Mouse (Mus musculus) embryonic facial prominence, embryonic 13.5 days (tissue): ENCODE results near the gene Thnsl1. TPM values are rescaled to one million over a fixed set of nuclear protein-coding genes. Genes with fewer than 3 reads are reported as not detected.
A peak's percentile ranks its signal among the peaks of the same experiment; 100 is the strongest.
"Not testable (repeated sequence)": the region's sequence is repeated elsewhere in the genome, so short reads cannot be mapped to it uniquely, and the experiment has no call there.

Source experiments
- ATAC-seq: fragments of 200-750 bp; cut with Nextera tagmentation; 2 replicates; pipeline ENCODE4 v1.8.0; 2017; ENCODE audit warnings: low read depth; ENCODE audit not compliant: insufficient number of reproducible peaks, insufficient read depth, low FRiP score, low TSS enrichment
- H3K27ac ChIP-seq: fragments of 300-500 bp; sonication (generic); 2 replicates; pipeline ENCODE4 v1.5.1; 2015; ENCODE audit warnings: moderate library complexity, mild to moderate bottlenecking, inconsistent platforms
- H3K27me3 ChIP-seq: fragments of 300-500 bp; sonication (generic); 2 replicates; pipeline ENCODE4 v1.6.1; 2015; ENCODE audit warnings: mild to moderate bottlenecking, inconsistent platforms
- H3K36me3 ChIP-seq: fragments of 300-500 bp; sonication (generic); 2 replicates; pipeline ENCODE4 v1.6.1; 2015; ENCODE audit warnings: mild to moderate bottlenecking, inconsistent platforms
- H3K4me1 ChIP-seq: fragments of 300-500 bp; sonication (generic); 2 replicates; pipeline ENCODE4 v1.6.1; 2015; ENCODE audit warnings: inconsistent platforms
- H3K4me2 ChIP-seq: fragments of 300-500 bp; sonication (generic); 2 replicates; pipeline ENCODE4 v1.6.1; 2015; ENCODE audit warnings: moderate library complexity, mild to moderate bottlenecking, inconsistent platforms
- H3K4me3 ChIP-seq: fragments of 300-500 bp; sonication (generic); 2 replicates; pipeline ENCODE4 v1.5.1; 2015; ENCODE audit warnings: mild to moderate bottlenecking, inconsistent platforms
- H3K9ac ChIP-seq: fragments of 300-500 bp; sonication (generic); 2 replicates; pipeline ENCODE4 v1.6.1; 2015; ENCODE audit warnings: mild to moderate bottlenecking, inconsistent platforms
- H3K9me3 ChIP-seq: fragments of 300-500 bp; sonication (generic); 2 replicates; pipeline ENCODE4 v1.6.1; 2016; ENCODE audit warnings: inconsistent platforms
- WGBS: fragments of 180-500 bp; shearing (Covaris S2); methylation state at CpG from one replicate; pipeline ENCODE4 v1.1.7; 2015; ENCODE audit warnings: mixed read lengths; 5-methylcytosine and 5-hydroxymethylcytosine counted together
- polyA plus RNA-seq: library from polyadenylated mRNA; unstranded; fragments of >200 nt; fragmentation: Nextera tagmentation; extraction: Ambion mirVana; gene quantifications from 2 replicates; pipeline ENCODE4 v1.2.1, GENCODE M21; 2015

The Thnsl1 gene
- polyA plus RNA-seq, 1 experiment from 2014 or later = 6.5 TPM

- H3K4me2 ChIP-seq, ATAC-seq, H3K4me1 ChIP-seq, H3K36me3 ChIP-seq, H3K9ac ChIP-seq, H3K27ac ChIP-seq, H3K9me3 ChIP-seq, H3K27me3 ChIP-seq, H3K4me3 ChIP-seq: not testable (repeated sequence)
- 75% methylated on average over 4 of the region's 6 CpGs for WGBS
These were observed 38.6 kb downstream of the Thnsl1 start for GRCm38 (mm10) chr2:21244104-21244503.

GRCm38 (mm10) chr2:21244986-21245385, 39.5 kb downstream of the Thnsl1 start:
- Histone ChIP-seq H3K9ac (no peak overlapping the region), H3K27me3 (no peaks in the 10 kb centered on the region), H3K9me3 (no peaks in the 10 kb centered on the region), H3K4me3 (no peak overlapping the region), H3K4me1 (no peaks in the 10 kb centered on the region), H3K36me3 (no peaks in the 10 kb centered on the region), H3K4me2 (no peak overlapping the region), H3K27ac (no peak overlapping the region)
- WGBS = 81% methylated on average over 4 of the region's 4 CpGs
- ATAC-seq = no peak

GRCm38 (mm10) chr2:21245477-21246102, 40.1 kb downstream of the Thnsl1 start:
- Histone ChIP-seq H3K9ac (no peak overlapping the region), H3K4me3 (no peak overlapping the region), H3K9me3 (no peaks in the 10 kb centered on the region), H3K4me2 (no peak overlapping the region), H3K27me3 (no peaks in the 10 kb centered on the region), H3K27ac (no peak overlapping the region), H3K36me3 (no peaks in the 10 kb centered on the region), H3K4me1 (no peaks in the 10 kb centered on the region)
- 71% methylated on average over 2 of the region's 2 CpGs for WGBS
- no peak for ATAC-seq

- Histone ChIP-seq H3K9me3 (no peaks in the 10 kb centered on the region), H3K27me3 (no peaks in the 10 kb centered on the region), H3K9ac (no peak overlapping the region), H3K4me2 (no peak overlapping the region), H3K4me3 (no peak overlapping the region), H3K4me1 (no peaks in the 10 kb centered on the region), H3K27ac (no peak overlapping the region), H3K36me3 (no peaks in the 10 kb centered on the region)
- 76% methylated on average over 3 of the region's 3 CpGs for WGBS
- ATAC-seq = no peak
These were observed 48.1 kb downstream of the Thnsl1 start for GRCm38 (mm10) chr2:21253644-21254043.

GRCm38 (mm10) chr2:21254308-21254707, 48.8 kb downstream of the Thnsl1 start:
- Histone ChIP-seq H3K9me3 (no peaks in the 10 kb centered on the region), H3K27ac (no peak overlapping the region), H3K27me3 (no peaks in the 10 kb centered on the region), H3K9ac (no peak overlapping the region), H3K36me3 (no peaks in the 10 kb centered on the region), H3K4me1 (no peaks in the 10 kb centered on the region), H3K4me3 (no peak overlapping the region), H3K4me2 (no peak overlapping the region)
- ATAC-seq = no peak

- no peak overlapping the region for H3K27ac ChIP-seq
- no peak overlapping the region for H3K4me2 ChIP-seq
- H3K9me3 ChIP-seq = no peaks in the 10 kb centered on the region
- no peaks in the 10 kb centered on the region for H3K27me3 ChIP-seq
- no peak overlapping the region for H3K4me3 ChIP-seq
- ATAC-seq = no peak
- H3K9ac ChIP-seq = no peak overlapping the region
- H3K4me1 ChIP-seq = no peaks in the 10 kb centered on the region
- WGBS = 92% methylated on average over 4 of the region's 4 CpGs
- no peaks in the 10 kb centered on the region for H3K36me3 ChIP-seq
These were observed 52.8 kb downstream of the Thnsl1 start for GRCm38 (mm10) chr2:21258281-21258680.

GRCm38 (mm10) chr2:21259081-21259480, 53.6 kb downstream of the Thnsl1 start:
- no peak for ATAC-seq
- H3K27ac ChIP-seq = no peak overlapping the region
- no peaks in the 10 kb centered on the region for H3K27me3 ChIP-seq
- no peaks in the 10 kb centered on the region for H3K9me3 ChIP-seq
- H3K4me2 ChIP-seq = no peak overlapping the region
- H3K36me3 ChIP-seq = no peaks in the 10 kb centered on the region
- H3K9ac ChIP-seq = no peak overlapping the region
- no peak overlapping the region for H3K4me3 ChIP-seq
- WGBS = 79% methylated on average over 5 of the region's 5 CpGs
- H3K4me1 ChIP-seq = no peaks in the 10 kb centered on the region

GRCm38 (mm10) chr2:21260060-21260459, 54.5 kb downstream of the Thnsl1 start:
- 61% methylated on average over 4 of the region's 4 CpGs for WGBS
- ATAC-seq = no peak
- no peak overlapping the region for H3K4me2 ChIP-seq
- H3K9me3 ChIP-seq = no peaks in the 10 kb centered on the region
- no peaks in the 10 kb centered on the region for H3K4me1 ChIP-seq
- H3K27me3 ChIP-seq = no peaks in the 10 kb centered on the region
- H3K9ac ChIP-seq = no peak overlapping the region
- H3K4me3 ChIP-seq = no peak overlapping the region
- H3K27ac ChIP-seq = no peak overlapping the region
- no peaks in the 10 kb centered on the region for H3K36me3 ChIP-seq

GRCm38 (mm10) chr2:21261370-21262006, 56.0 kb downstream of the Thnsl1 start:
- ATAC-seq = 0 out of 2 replicates have a peak, but pooled peaks have one; percentile 59
- H3K27me3 ChIP-seq = no peaks in the 10 kb centered on the region
- no peak overlapping the region for H3K27ac ChIP-seq
- WGBS = 19% methylated on average over 4 of the region's 4 CpGs
- H3K4me2 ChIP-seq = no peak overlapping the region
- H3K36me3 ChIP-seq = no peaks in the 10 kb centered on the region
- no peaks in the 10 kb centered on the region for H3K9me3 ChIP-seq
- H3K4me3 ChIP-seq = no peak overlapping the region
- H3K9ac ChIP-seq = no peak overlapping the region
- H3K4me1 ChIP-seq = no peaks in the 10 kb centered on the region

- 50% methylated on average over 4 of the region's 4 CpGs for WGBS
- no peak overlapping the region for H3K4me2 ChIP-seq
- no peaks in the 10 kb centered on the region for H3K27me3 ChIP-seq
- no peaks in the 10 kb centered on the region for H3K9me3 ChIP-seq
- H3K4me1 ChIP-seq = peaks cover 4% of the 10 kb centered on the region; the same call in 1 of the 2 replicates
- H3K9ac ChIP-seq = no peak overlapping the region
- no peak for ATAC-seq
- H3K36me3 ChIP-seq = no peaks in the 10 kb centered on the region
- no peak overlapping the region for H3K4me3 ChIP-seq
- no peak overlapping the region for H3K27ac ChIP-seq
These were observed 58.5 kb downstream of the Thnsl1 start for GRCm38 (mm10) chr2:21264031-21264430.
